Mouse (Mus musculus): ENCODE results near the gene Shank2.

DNA sequence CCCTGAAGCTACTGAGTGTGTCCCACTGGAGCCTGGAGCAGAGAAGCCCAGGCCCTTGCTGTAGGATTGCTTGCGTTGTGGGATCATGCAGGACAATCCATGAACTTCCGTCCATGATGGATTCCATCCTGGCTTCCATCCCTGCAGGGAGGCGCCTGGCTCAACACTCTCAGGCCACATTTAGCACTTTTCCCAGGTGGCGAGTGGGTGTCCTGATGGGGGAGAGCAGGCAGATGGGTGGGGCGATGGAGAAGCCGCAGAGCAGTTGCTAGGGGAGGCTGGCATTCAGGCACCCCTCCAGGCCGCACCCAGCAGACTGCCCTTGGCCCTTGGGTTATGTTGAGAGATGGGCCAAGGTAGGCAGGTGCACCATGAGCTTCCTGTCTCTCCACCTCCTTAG, 266.6 kb downstream of the Shank2 start:
- TF ChIP-seq USF1 (IDR thresholded peaks at IDR 0.05; ENCODE audit: low read depth, low read length) (no peak), ZNF384 (IDR thresholded peaks at IDR 0.05; ENCODE audit: low read depth, low read length) (no peak), EP300 (IDR thresholded peaks at IDR 0.05; ENCODE audit: low read length) (no peak), POLR2A (IDR thresholded peaks at IDR 0.05; ENCODE audit: low read depth, low read length) (no peak), ETS1 (conservative IDR thresholded peaks at IDR 0.05; ENCODE audit: low read depth, low read length) (no peak), CTCF (conservative IDR thresholded peaks at IDR 0.05 in 1 of 2, IDR thresholded peaks at IDR 0.05 in 1 of 2; ENCODE audit: low read depth in 2 of 2, low read length in 2 of 2) (no peak), NRF1 (IDR thresholded peaks at IDR 0.05; ENCODE audit: low read depth, low read length) (no peak), MAZ (IDR thresholded peaks at IDR 0.05; ENCODE audit: low read depth, low read length) (no peak), NELFE (IDR thresholded peaks at IDR 0.05; ENCODE audit: low read depth, low read length) (no peak), TBP (conservative IDR thresholded peaks at IDR 0.05; ENCODE audit: low read depth, low read length) (no peak), MAX (IDR thresholded peaks at IDR 0.05; ENCODE audit: low read length) (no peak)
